Mouse (Mus musculus): ENCODE measurements around the gene Eif2d. TPM values are rescaled to one million over a fixed set of nuclear protein-coding genes. Genes with fewer than 3 reads are reported as not detected.

The Eif2d gene
- polyA plus RNA-seq, 1 experiment = 32.6 TPM

- peak overlapping the region; percentile 71 for H3K4me2 ChIP-seq (ENCODE audit: low read depth)
These were observed 83.1 kb downstream of the Eif2d start for GRCm38 (mm10) chr1:131236077-131236476.

More at GRCm38 (mm10) chr1:131236077-131236476, 83.1 kb downstream of the Eif2d start:
- TF ChIP-seq MYOG (IDR thresholded peaks at IDR 0.05; ENCODE audit: control insufficient read depth in 1 of 3, insufficient read depth in 1 of 3, insufficient read length in 2 of 3, low read depth in 2 of 3) (no peak), CEBPB (IDR thresholded peaks at IDR 0.05; ENCODE audit: insufficient read depth, poor library complexity, severe bottlenecking) (peak; percentile 91)
- no peaks in the 10 kb centered on the region for H3K27me3 ChIP-seq (ENCODE audit: control insufficient read depth, insufficient read depth, insufficient read length)
- H3K4me3 ChIP-seq = no peak overlapping the region
- no peaks in the 10 kb centered on the region for H3K36me3 ChIP-seq (ENCODE audit: control insufficient read depth, insufficient read depth)
- H3ac ChIP-seq (ENCODE audit: control insufficient read depth, insufficient read length) = no peak overlapping the region
- peaks cover 10% of the 10 kb centered on the region for H3K79me2 ChIP-seq (ENCODE audit: control insufficient read depth, insufficient read depth)

Other genes with a start within 250 kb of the Eif2d start
- gene Il20, start 241.7 kb upstream of the Eif2d start, polyA plus RNA-seq (2012; fragmentation: generic; extraction: Trizol) = not detected
- gene Il19, start 213.1 kb upstream of the Eif2d start, polyA plus RNA-seq (2012; fragmentation: generic; extraction: Trizol) = 0.11 TPM
- gene Il10, start 133.3 kb upstream of the Eif2d start, polyA plus RNA-seq (2012; fragmentation: generic; extraction: Trizol) = not detected
- gene Mapkapk2, start 55.4 kb upstream of the Eif2d start, polyA plus RNA-seq (2012; fragmentation: generic; extraction: Trizol) = 123 TPM
- 2.7 TPM for gene Dyrk3, start 14.8 kb upstream of the Eif2d start, polyA plus RNA-seq (2012; fragmentation: generic; extraction: Trizol)
- gene Rassf5, start 92.1 kb downstream of the Eif2d start, polyA plus RNA-seq (2012; fragmentation: generic; extraction: Trizol) = 9.8 TPM
- gene Ikbke, start 126.4 kb downstream of the Eif2d start, polyA plus RNA-seq (2012; fragmentation: generic; extraction: Trizol) = 1.7 TPM

Data from myocyte (in vitro differentiated cells).